Mouse (Mus musculus): ENCODE results near the gene Slc2a6. TPM values are rescaled to one million over a fixed set of nuclear protein-coding genes. Genes with fewer than 3 reads are reported as not detected.

The Slc2a6 gene
- total and polyA plus RNA-seq, 3 experiments, result 0.16 TPM; not detected in 2

- Histone ChIP-seq H3K9me3 (replicated peaks) (no peaks in the 10 kb centered on the region), H3K27me3 (ENCODE audit: insufficient read depth, low read length) (peaks cover 58% of the 10 kb centered on the region), H3K4me3 (ENCODE audit: low read depth, low read length) (no peak overlapping the region), H3K4me1 (ENCODE audit: insufficient read depth, low read depth, low read length) (peaks cover 12% of the 10 kb centered on the region), H3K36me3 (replicated peaks) (no peaks in the 10 kb centered on the region)
- ATAC-seq (ENCODE audit: extremely low read depth, insufficient number of reproducible peaks, low FRiP score, poor library complexity, severe bottlenecking) (no peak), DNase-seq (ENCODE audit: low spot score) (no peak)
- no peak for TF ChIP-seq TAL1 (conservative IDR thresholded peaks at IDR 0.05; ENCODE audit: low read depth, low read length)
- TF ChIP-seq GATA1 (IDR thresholded peaks at IDR 0.05; ENCODE audit: borderline replicate concordance, low read length), result no peak
- TF ChIP-seq POLR2AphosphoS5 (IDR thresholded peaks at IDR 0.05; ENCODE audit: insufficient replicate concordance, low read depth, low read length), result no peak
- TF ChIP-seq CTCF (IDR thresholded peaks at IDR 0.05; ENCODE audit: low read depth, low read length), result no peak
- no peak for TF ChIP-seq GATA2 (IDR thresholded peaks at IDR 0.05; ENCODE audit: borderline replicate concordance, low read depth, low read length)
Measured at GRCm38 (mm10) chr2:27028437-27029015, 728 bp upstream of the Slc2a6 start.

- ATAC-seq (ENCODE audit: extremely low read depth, insufficient number of reproducible peaks, low FRiP score, poor library complexity, severe bottlenecking) (no peak), DNase-seq (ENCODE audit: low spot score) (no peak)
- TF ChIP-seq POLR2AphosphoS5 (IDR thresholded peaks at IDR 0.05; ENCODE audit: insufficient replicate concordance, low read depth, low read length) (no peak), TAL1 (conservative IDR thresholded peaks at IDR 0.05; ENCODE audit: low read depth, low read length) (no peak), CTCF (IDR thresholded peaks at IDR 0.05; ENCODE audit: low read depth, low read length) (no peak), GATA1 (IDR thresholded peaks at IDR 0.05; ENCODE audit: borderline replicate concordance, low read length) (no peak), GATA2 (IDR thresholded peaks at IDR 0.05; ENCODE audit: borderline replicate concordance, low read depth, low read length) (no peak)
- no peak overlapping the region for H3K4me3 ChIP-seq (ENCODE audit: low read depth, low read length)
- H3K4me1 ChIP-seq (ENCODE audit: insufficient read depth, low read depth, low read length), result peaks cover 12% of the 10 kb centered on the region
- H3K27me3 ChIP-seq (ENCODE audit: insufficient read depth, low read length), result peaks cover 60% of the 10 kb centered on the region
- no peaks in the 10 kb centered on the region for H3K36me3 ChIP-seq (replicated peaks)
- no peaks in the 10 kb centered on the region for H3K9me3 ChIP-seq (replicated peaks)
Measured at GRCm38 (mm10) chr2:27026857-27027617, 761 bp downstream of the Slc2a6 start.

GRCm38 (mm10) chr2:27026332-27026731 is 1.5 kb downstream of the Slc2a6 start:
- no peaks in the 10 kb centered on the region for H3K9me3 ChIP-seq (replicated peaks)
- DNase-seq (ENCODE audit: low spot score) (no peak), ATAC-seq (ENCODE audit: extremely low read depth, insufficient number of reproducible peaks, low FRiP score, poor library complexity, severe bottlenecking) (no peak)
- no peaks in the 10 kb centered on the region for H3K36me3 ChIP-seq (replicated peaks)
- peaks cover 12% of the 10 kb centered on the region for H3K4me1 ChIP-seq (ENCODE audit: insufficient read depth, low read depth, low read length)
- no peak for TF ChIP-seq CTCF (IDR thresholded peaks at IDR 0.05; ENCODE audit: low read depth, low read length)
- no peak for TF ChIP-seq POLR2AphosphoS5 (IDR thresholded peaks at IDR 0.05; ENCODE audit: insufficient replicate concordance, low read depth, low read length)
- TF ChIP-seq TAL1 (conservative IDR thresholded peaks at IDR 0.05; ENCODE audit: low read depth, low read length), result no peak
- TF ChIP-seq GATA1 (IDR thresholded peaks at IDR 0.05; ENCODE audit: borderline replicate concordance, low read length), result no peak
- no peak for TF ChIP-seq GATA2 (IDR thresholded peaks at IDR 0.05; ENCODE audit: borderline replicate concordance, low read depth, low read length)
- H3K4me3 ChIP-seq (ENCODE audit: low read depth, low read length), result no peak overlapping the region
- peaks cover 60% of the 10 kb centered on the region for H3K27me3 ChIP-seq (ENCODE audit: insufficient read depth, low read length)

GRCm38 (mm10) chr2:27025545-27025944 is 2.3 kb downstream of the Slc2a6 start:
- Histone ChIP-seq H3K27me3 (ENCODE audit: insufficient read depth, low read length) (peaks cover 58% of the 10 kb centered on the region), H3K36me3 (replicated peaks) (no peaks in the 10 kb centered on the region), H3K4me1 (ENCODE audit: insufficient read depth, low read depth, low read length) (peaks cover 12% of the 10 kb centered on the region), H3K9me3 (replicated peaks) (no peaks in the 10 kb centered on the region), H3K4me3 (ENCODE audit: low read depth, low read length) (no peak overlapping the region)
- ATAC-seq (ENCODE audit: extremely low read depth, insufficient number of reproducible peaks, low FRiP score, poor library complexity, severe bottlenecking), result no peak
- TF ChIP-seq CTCF (IDR thresholded peaks at IDR 0.05; ENCODE audit: low read depth, low read length), result no peak
- TF ChIP-seq GATA2 (IDR thresholded peaks at IDR 0.05; ENCODE audit: borderline replicate concordance, low read depth, low read length), result no peak
- TF ChIP-seq TAL1 (conservative IDR thresholded peaks at IDR 0.05; ENCODE audit: low read depth, low read length), result no peak
- TF ChIP-seq POLR2AphosphoS5 (IDR thresholded peaks at IDR 0.05; ENCODE audit: insufficient replicate concordance, low read depth, low read length), result no peak
- TF ChIP-seq GATA1 (IDR thresholded peaks at IDR 0.05; ENCODE audit: borderline replicate concordance, low read length), result no peak
- DNase-seq (ENCODE audit: low spot score), result no peak

GRCm38 (mm10) chr2:27024136-27024535 is 3.7 kb downstream of the Slc2a6 start:
- H3K4me1 ChIP-seq (ENCODE audit: insufficient read depth, low read depth, low read length), result peaks cover 12% of the 10 kb centered on the region
- no peak for TF ChIP-seq GATA1 (IDR thresholded peaks at IDR 0.05; ENCODE audit: borderline replicate concordance, low read length)
- TF ChIP-seq POLR2AphosphoS5 (IDR thresholded peaks at IDR 0.05; ENCODE audit: insufficient replicate concordance, low read depth, low read length), result no peak
- TF ChIP-seq CTCF (IDR thresholded peaks at IDR 0.05; ENCODE audit: low read depth, low read length), result no peak
- no peak for TF ChIP-seq GATA2 (IDR thresholded peaks at IDR 0.05; ENCODE audit: borderline replicate concordance, low read depth, low read length)
- TF ChIP-seq TAL1 (conservative IDR thresholded peaks at IDR 0.05; ENCODE audit: low read depth, low read length), result no peak
- ATAC-seq (ENCODE audit: extremely low read depth, insufficient number of reproducible peaks, low FRiP score, poor library complexity, severe bottlenecking), result no peak

GRCm38 (mm10) chr2:27022612-27023011 is 5.2 kb downstream of the Slc2a6 start:
- no peak for ATAC-seq (ENCODE audit: extremely low read depth, insufficient number of reproducible peaks, low FRiP score, poor library complexity, severe bottlenecking)
- no peaks in the 10 kb centered on the region for H3K9me3 ChIP-seq (replicated peaks)
- peaks cover 34% of the 10 kb centered on the region for H3K27me3 ChIP-seq (ENCODE audit: insufficient read depth, low read length)
- DNase-seq (ENCODE audit: low spot score), result no peak
- H3K4me3 ChIP-seq (ENCODE audit: low read depth, low read length), result no peak overlapping the region
- TF ChIP-seq GATA2 (IDR thresholded peaks at IDR 0.05; ENCODE audit: borderline replicate concordance, low read depth, low read length) (no peak), POLR2AphosphoS5 (IDR thresholded peaks at IDR 0.05; ENCODE audit: insufficient replicate concordance, low read depth, low read length) (no peak), CTCF (IDR thresholded peaks at IDR 0.05; ENCODE audit: low read depth, low read length) (no peak), GATA1 (IDR thresholded peaks at IDR 0.05; ENCODE audit: borderline replicate concordance, low read length) (no peak), TAL1 (conservative IDR thresholded peaks at IDR 0.05; ENCODE audit: low read depth, low read length) (no peak)
- H3K36me3 ChIP-seq (replicated peaks), result peaks cover 24% of the 10 kb centered on the region
- H3K4me1 ChIP-seq (ENCODE audit: insufficient read depth, low read depth, low read length), result peaks cover 4% of the 10 kb centered on the region; the same call in 1 of the 2 replicates

More at GRCm38 (mm10) chr2:27024136-27024535, 3.7 kb downstream of the Slc2a6 start:
- no peak for DNase-seq (ENCODE audit: low spot score)
- no peaks in the 10 kb centered on the region for H3K9me3 ChIP-seq (replicated peaks)
- no peak overlapping the region for H3K4me3 ChIP-seq (ENCODE audit: low read depth, low read length)
- H3K36me3 ChIP-seq (replicated peaks), result peaks cover 8% of the 10 kb centered on the region
- peaks cover 48% of the 10 kb centered on the region for H3K27me3 ChIP-seq (ENCODE audit: insufficient read depth, low read length)

Data from G1E (cell line).